Mouse (Mus musculus) heart, embryonic 16.5 days (tissue): ENCODE measurements around the gene Cadps2. TPM values are rescaled to one million over a fixed set of nuclear protein-coding genes. Genes with fewer than 3 reads are reported as not detected.

Experiments used
- ATAC-seq: fragments of 200-750 bp; cut with Nextera tagmentation; replicated peaks from 2 replicates; pipeline ENCODE4 v1.8.0; 2017; ENCODE audit warnings: moderate number of reproducible peaks; ENCODE audit not compliant: insufficient read depth, low FRiP score; ENCODE audit errors: extremely low read depth
- H3K27ac ChIP-seq: fragments of 300-500 bp; sonication (generic); 2 replicates; pipeline ENCODE4 v1.5.1; 2014; ENCODE audit warnings: mild to moderate bottlenecking, low read length, control low read depth, moderate library complexity
- H3K27me3 ChIP-seq: fragments of 300-500 bp; sonication (generic); 2 replicates; pipeline ENCODE4 v1.6.1; 2014; ENCODE audit warnings: low read length, mixed read lengths; ENCODE audit not compliant: control insufficient read depth, insufficient read depth
- H3K36me3 ChIP-seq: fragments of 300-500 bp; sonication (generic); 2 replicates; pipeline ENCODE4 v1.6.1; 2014; ENCODE audit not compliant: control insufficient read depth, insufficient read depth
- H3K4me1 ChIP-seq: fragments of 300-500 bp; sonication (generic); 2 replicates; pipeline ENCODE4 v1.6.1; 2014; ENCODE audit warnings: low read length, mixed read lengths; ENCODE audit not compliant: control insufficient read depth, insufficient read depth
- H3K4me2 ChIP-seq: fragments of 300-500 bp; sonication (generic); 2 replicates; pipeline ENCODE4 v1.6.1; 2014; ENCODE audit warnings: low read depth, mild to moderate bottlenecking, control low read depth, low read length
- H3K4me3 ChIP-seq: fragments of 300-500 bp; sonication (generic); 2 replicates; pipeline ENCODE4 v1.5.1; 2014; ENCODE audit warnings: mild to moderate bottlenecking, control low read depth, low read length
- H3K9ac ChIP-seq: fragments of 300-500 bp; sonication (generic); 2 replicates; pipeline ENCODE4 v1.6.1; 2014; ENCODE audit warnings: low read length, control low read depth
- H3K9me3 ChIP-seq: fragments of 300-500 bp; sonication (generic); replicated peaks from 2 replicates; pipeline ENCODE4 v1.6.1; 2016; ENCODE audit warnings: low read length; ENCODE audit not compliant: control insufficient read depth
- WGBS: fragments of 180-500 bp; shearing (Covaris S2); extraction: QIAGEN DNeasy Blood & Tissue Kit; methylation state at CpG from one replicate; pipeline ENCODE4 v1.1.7; 2014; 5-methylcytosine and 5-hydroxymethylcytosine counted together
- polyA plus RNA-seq: library from polyadenylated mRNA; unstranded; fragments of >200 nt; fragmentation: Nextera tagmentation; extraction: Ambion mirVana; gene quantifications from 2 replicates; pipeline ENCODE4 v1.2.1, GENCODE M21; 2015

The Cadps2 gene
- polyA plus RNA-seq, 1 experiment from 2014 or later = 1.3 TPM

DNA sequence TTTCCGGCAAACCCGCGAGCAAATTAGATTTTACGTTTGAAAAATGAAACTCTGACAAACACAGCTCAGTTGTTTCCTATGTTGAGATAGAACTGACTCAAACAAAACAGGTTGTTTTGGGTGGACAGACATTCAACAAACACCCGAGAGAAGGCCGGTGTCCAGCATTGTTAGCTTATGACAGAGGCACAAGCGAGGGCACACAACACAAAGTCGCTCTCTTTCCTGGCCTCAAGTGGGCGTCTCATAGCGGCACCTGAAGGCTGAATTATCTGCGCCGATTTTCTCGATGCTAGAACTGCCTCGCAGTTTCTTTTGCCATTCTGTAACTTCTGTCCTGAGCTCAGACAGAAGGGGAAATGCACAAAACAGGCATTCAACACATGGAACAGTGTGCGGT, 780 bp upstream of the Cadps2 start:
- no peaks in the 10 kb centered on the region for H3K36me3 ChIP-seq
- H3K27me3 ChIP-seq = peaks cover 22% of the 10 kb centered on the region
- peak overlapping the region; percentile 20 for H3K9ac ChIP-seq
- no peak overlapping the region for H3K27ac ChIP-seq
- H3K4me2 ChIP-seq = peak overlapping the region; percentile 94
- peaks cover 4% of the 10 kb centered on the region; the same call in 1 of the 2 replicates for H3K4me1 ChIP-seq
- H3K4me3 ChIP-seq = peak overlapping the region; percentile 85
- no peaks in the 10 kb centered on the region for H3K9me3 ChIP-seq
- WGBS = 2% methylated on average over 15 of the region's 15 CpGs
- no peak for ATAC-seq

DNA sequence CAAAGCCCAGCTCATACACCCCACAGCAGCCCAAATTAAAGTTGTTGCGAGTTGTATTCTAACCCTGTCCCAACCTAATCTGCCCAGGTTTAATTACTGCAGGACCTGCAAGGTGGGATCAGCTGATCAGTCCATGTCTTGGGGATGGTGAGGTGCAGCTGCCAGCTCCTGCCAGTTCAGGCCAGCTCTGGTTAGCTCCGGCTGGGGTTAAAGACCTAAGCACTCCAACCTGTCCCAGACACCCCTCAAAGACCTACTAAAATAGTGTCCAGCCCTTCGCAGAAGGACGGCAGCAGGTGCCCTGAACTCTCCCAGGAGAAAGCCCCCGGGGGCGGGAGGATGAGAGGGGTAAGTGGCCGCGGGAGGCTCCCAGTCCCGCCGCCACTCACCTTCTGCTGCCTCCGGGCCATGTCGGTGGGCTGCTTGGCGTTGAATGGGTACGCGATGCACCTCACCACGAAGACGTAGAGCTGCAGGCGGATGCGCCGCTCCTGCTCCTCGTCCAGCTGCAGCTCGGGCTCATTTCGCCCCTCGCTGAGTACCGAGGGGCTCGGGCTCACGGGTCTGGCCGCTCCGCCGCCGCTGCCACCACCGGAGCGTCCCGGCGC, 716 bp downstream of the Cadps2 start:
- ATAC-seq = no peak
- peaks cover 22% of the 10 kb centered on the region for H3K27me3 ChIP-seq
- H3K36me3 ChIP-seq = no peaks in the 10 kb centered on the region
- no peaks in the 10 kb centered on the region for H3K9me3 ChIP-seq
- peak overlapping the region; percentile 94 for H3K4me2 ChIP-seq
- no peak overlapping the region for H3K27ac ChIP-seq
- H3K4me1 ChIP-seq = peaks cover 4% of the 10 kb centered on the region; the same call in 1 of the 2 replicates
- H3K9ac ChIP-seq = peak overlapping the region; percentile 74
- peak overlapping the region; percentile 85 for H3K4me3 ChIP-seq
- WGBS = 3% methylated on average over 33 of the region's 35 CpGs

DNA sequence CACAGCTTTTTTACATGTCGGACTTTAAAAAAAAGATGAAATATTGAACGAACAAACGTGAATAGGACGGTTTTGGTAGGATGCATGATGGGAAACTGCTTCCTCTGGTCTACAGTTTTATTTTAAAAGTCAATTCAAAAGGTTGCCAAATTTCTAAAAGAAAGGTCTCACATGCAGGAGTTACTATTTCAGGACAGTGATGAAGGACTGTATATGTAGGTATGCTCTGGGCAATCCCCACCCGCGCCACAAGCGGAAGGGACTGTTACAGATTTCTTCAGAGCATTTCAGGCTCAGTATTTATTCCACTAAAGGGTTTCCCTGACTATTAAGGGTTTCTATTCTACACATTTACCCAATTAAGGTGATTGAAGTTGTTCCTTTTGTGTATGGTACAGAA, 1.6 kb downstream of the Cadps2 start:
- Histone ChIP-seq H3K9me3 (no peaks in the 10 kb centered on the region), H3K4me3 (no peak overlapping the region), H3K27ac (no peak overlapping the region), H3K4me2 (no peak overlapping the region), H3K36me3 (no peaks in the 10 kb centered on the region), H3K4me1 (peaks cover 4% of the 10 kb centered on the region; the same call in 1 of the 2 replicates), H3K9ac (no peak overlapping the region), H3K27me3 (peaks cover 22% of the 10 kb centered on the region)
- no peak for ATAC-seq
- 95% methylated on average over 7 of the region's 7 CpGs for WGBS

DNA sequence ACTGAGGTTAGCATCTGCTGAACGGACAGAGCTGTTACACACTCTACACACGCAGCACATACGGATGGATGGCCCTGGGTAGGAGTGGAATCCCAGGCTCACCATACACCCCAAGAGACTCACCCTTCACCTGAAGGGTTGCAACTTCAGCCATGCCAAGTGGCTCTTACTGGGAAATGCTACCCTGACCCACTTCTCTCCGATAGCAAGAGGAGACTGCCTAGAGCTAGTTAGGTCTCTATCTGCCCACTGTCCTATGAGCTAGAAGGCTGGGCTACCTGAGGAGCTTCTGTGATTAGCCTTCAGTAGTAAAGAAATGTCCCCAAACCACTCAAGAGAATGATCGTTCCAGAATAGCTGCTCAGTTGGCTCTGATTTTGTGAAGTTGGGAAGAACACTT, 2.1 kb downstream of the Cadps2 start:
- 85% methylated on average over 5 of the region's 5 CpGs for WGBS

DNA sequence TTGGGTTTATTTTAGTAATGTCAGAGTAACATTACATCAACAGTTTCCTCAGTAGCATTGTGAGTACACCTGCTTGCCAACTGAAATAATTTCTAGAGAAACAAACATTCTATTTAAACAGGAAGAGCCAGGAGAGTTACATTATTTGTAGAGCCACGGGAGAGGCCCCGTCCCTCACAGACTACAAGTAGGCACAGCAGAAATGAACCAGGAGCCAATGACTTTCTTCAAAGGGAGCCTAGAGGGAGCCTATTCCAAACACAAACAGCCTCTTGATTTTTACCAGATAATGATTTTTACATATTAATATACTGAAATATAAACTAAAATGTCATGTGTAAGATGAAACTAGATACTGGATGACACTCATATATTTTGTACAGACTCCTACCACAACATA, 2.5 kb downstream of the Cadps2 start:
- Histone ChIP-seq H3K27me3 (peaks cover 22% of the 10 kb centered on the region), H3K9ac (no peak overlapping the region), H3K4me3 (no peak overlapping the region), H3K4me2 (no peak overlapping the region), H3K9me3 (no peaks in the 10 kb centered on the region), H3K4me1 (peaks cover 4% of the 10 kb centered on the region; the same call in 1 of the 2 replicates), H3K36me3 (no peaks in the 10 kb centered on the region), H3K27ac (no peak overlapping the region)
- no peak for ATAC-seq
- 41% methylated on average over 2 of the region's 2 CpGs for WGBS

More for the DNA sequence above, 2.1 kb downstream of the Cadps2 start:
- Histone ChIP-seq H3K27me3 (peaks cover 22% of the 10 kb centered on the region), H3K9me3 (no peaks in the 10 kb centered on the region), H3K4me1 (peaks cover 4% of the 10 kb centered on the region; the same call in 1 of the 2 replicates), H3K4me3 (no peak overlapping the region), H3K4me2 (no peak overlapping the region), H3K27ac (no peak overlapping the region), H3K36me3 (no peaks in the 10 kb centered on the region), H3K9ac (no peak overlapping the region)
- ATAC-seq = no peak

DNA sequence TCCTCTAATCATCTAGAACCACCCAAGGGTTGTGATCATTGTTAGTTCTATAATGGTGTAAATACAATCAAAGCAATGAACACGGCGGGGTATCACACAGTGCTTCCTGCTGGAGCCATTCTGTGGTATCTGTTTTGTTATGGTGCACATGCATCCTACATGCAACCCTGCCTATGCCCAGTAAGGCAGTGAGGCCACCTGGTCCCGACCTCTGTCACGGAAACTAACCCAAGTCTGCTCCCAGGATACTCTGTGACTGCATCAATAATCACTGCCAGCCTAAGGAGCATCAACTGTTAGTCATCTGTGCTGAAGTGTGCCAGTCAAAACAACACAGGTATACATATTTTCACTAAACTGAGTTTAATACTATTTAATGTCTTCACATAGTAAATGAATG, 3.7 kb downstream of the Cadps2 start:
- H3K27me3 ChIP-seq = peaks cover 22% of the 10 kb centered on the region
- H3K9ac ChIP-seq = no peak overlapping the region
- no peak overlapping the region for H3K27ac ChIP-seq
- H3K9me3 ChIP-seq = no peaks in the 10 kb centered on the region
- no peak for ATAC-seq
- H3K4me3 ChIP-seq = no peak overlapping the region
- H3K36me3 ChIP-seq = no peaks in the 10 kb centered on the region
- no peak overlapping the region for H3K4me2 ChIP-seq
- peaks cover 4% of the 10 kb centered on the region; the same call in 1 of the 2 replicates for H3K4me1 ChIP-seq
- 76% methylated on average over 4 of the region's 4 CpGs for WGBS

DNA sequence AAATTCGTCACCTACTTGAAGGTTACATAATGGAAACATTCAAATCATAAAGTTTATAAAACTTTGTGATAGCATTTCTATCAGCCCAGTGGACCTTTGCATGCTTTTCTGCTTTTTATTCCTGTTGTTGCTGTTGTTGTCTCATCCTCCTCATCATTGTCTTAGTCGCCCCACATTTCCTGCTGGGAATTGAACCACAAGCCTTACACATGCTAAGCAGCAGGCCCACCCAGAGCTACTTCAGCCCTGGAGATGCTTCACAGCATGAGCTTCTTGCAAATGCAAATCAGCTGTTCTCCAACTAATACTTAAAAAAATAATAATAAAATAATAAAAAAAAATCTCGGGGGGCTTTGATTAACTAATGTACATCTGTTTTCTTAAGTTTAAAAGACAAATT, 8.5 kb downstream of the Cadps2 start:
- 58% methylated on average over 3 of the region's 3 CpGs for WGBS
- no peaks in the 10 kb centered on the region for H3K27me3 ChIP-seq
- no peaks in the 10 kb centered on the region for H3K9me3 ChIP-seq
- H3K4me3 ChIP-seq = no peak overlapping the region
- no peak overlapping the region for H3K27ac ChIP-seq
- ATAC-seq = no peak
- no peaks in the 10 kb centered on the region for H3K4me1 ChIP-seq
- no peak overlapping the region for H3K4me2 ChIP-seq
- no peak overlapping the region for H3K9ac ChIP-seq
- no peaks in the 10 kb centered on the region for H3K36me3 ChIP-seq

DNA sequence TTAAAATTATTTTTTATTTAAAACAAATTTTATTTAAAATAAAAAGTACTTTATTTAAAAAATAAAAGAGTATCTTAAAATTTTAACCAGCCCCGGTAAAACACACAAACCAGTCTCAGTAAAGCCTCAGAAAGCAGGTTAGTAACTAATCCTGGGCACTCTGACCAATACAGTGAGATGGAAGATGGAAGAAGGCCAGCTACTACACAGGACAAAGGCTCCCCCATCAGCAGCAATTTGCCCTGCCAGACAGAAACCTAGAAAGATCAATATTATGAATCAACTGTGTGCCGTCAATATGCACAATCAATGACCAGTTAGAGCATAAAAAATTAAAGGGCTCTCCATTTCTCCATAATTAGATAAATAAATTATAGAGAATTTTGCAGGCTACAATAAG, 9.9 kb downstream of the Cadps2 start:
- Histone ChIP-seq H3K27ac (no peak overlapping the region), H3K9me3 (no peaks in the 10 kb centered on the region), H3K4me3 (no peak overlapping the region), H3K9ac (no peak overlapping the region), H3K27me3 (no peaks in the 10 kb centered on the region), H3K4me2 (no peak overlapping the region), H3K36me3 (no peaks in the 10 kb centered on the region), H3K4me1 (no peaks in the 10 kb centered on the region)
- WGBS = 84% methylated on average over 2 of the region's 2 CpGs
- no peak for ATAC-seq

DNA sequence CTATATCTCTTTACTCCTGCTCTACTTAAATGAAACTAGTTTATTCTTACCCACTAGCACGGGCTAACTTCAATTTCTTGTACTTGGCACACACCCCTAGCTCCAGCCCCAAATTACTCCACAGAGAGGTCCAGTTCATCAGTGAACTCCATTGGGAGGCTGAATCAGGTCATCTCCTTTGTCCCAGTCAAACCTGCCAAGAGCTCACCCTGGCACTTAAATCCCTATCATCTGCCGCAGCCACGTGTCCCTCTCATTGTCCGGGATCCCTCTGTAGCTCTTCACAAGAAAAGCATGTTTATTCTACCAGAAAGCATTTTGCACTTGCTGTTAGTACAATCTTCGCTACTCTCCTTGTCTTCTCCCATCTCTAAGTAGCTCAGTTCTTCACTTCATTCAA, 17.4 kb downstream of the Cadps2 start:
- no peaks in the 10 kb centered on the region for H3K4me1 ChIP-seq
- no peak overlapping the region for H3K27ac ChIP-seq
- no peak overlapping the region for H3K9ac ChIP-seq
- no peak overlapping the region for H3K4me3 ChIP-seq
- H3K9me3 ChIP-seq = no peaks in the 10 kb centered on the region
- 72% methylated on average over 5 of the region's 5 CpGs for whole genome bisulfite sequencing
- no peak overlapping the region for H3K4me2 ChIP-seq
- no peaks in the 10 kb centered on the region for H3K27me3 ChIP-seq
- ATAC-seq = no peak
- H3K36me3 ChIP-seq = no peaks in the 10 kb centered on the region
